Mouse (Mus musculus) bone marrow macrophage, adult 2 months (primary cell): ENCODE results near the gene Fam234b.

Source experiments
- CTCF ChIP-seq: IDR thresholded peaks from 2 replicates; pipeline ENCODE4 v1.5.1; 2012; ENCODE audit warnings: low read depth, mild to moderate bottlenecking, low read length, moderate library complexity
- POLR2A ChIP-seq: IDR thresholded peaks from 2 replicates; pipeline ENCODE4 v1.6.1; 2012; ENCODE audit warnings: mild to moderate bottlenecking, low read depth, low read length, borderline replicate concordance

DNA sequence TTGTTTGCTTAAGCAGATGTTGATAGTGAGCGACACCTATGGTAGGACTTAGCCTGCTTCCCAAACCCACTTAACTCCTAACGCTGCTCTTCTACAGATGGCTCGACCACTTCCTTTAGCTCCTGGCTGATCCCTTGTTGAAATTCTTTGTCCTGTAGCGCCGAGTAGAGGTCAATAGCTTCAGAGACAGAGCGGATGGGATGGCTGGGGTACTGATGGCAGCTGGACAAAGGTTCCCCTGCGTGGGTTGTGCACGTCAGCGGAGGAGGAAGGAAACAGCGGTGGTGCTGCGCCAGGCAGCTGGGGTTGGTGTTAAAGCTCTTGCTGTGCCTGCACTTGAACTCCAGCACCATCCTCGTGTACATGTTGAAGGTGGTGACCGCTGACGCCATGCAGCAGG is 39.5 kb downstream of the Fam234b start:
- no peak for TF ChIP-seq POLR2A
- TF ChIP-seq CTCF = no peak
